Mouse (Mus musculus): ENCODE measurements at regions not wholly inside any gene's neighbourhood (a gene's known extent, or its start where the extent isn't known, plus 50 kb on each side); places are given as distances from the start of the nearest gene placed in this dataset.
"Not testable (repeated sequence)": the region's sequence is repeated elsewhere in the genome, so short reads cannot be mapped to it uniquely, and the experiment has no call there.

GRCm38 (mm10) chr2:147307488-147308386 lies 54.0 kb upstream of the Pax1 start:
- POLR2A ChIA-PET: interaction anchor here in 1 of 4 experiments (0.9 kb wide), 1 partner anchor 9 kb away, joined by 4 read pairs; no protein-coding TSS in a partner anchor
- CTCF ChIA-PET: interaction anchor here (0.5 to 2.3 kb wide), 31 partner anchors 9 to 695 kb away, joined by 3 to 17 read pairs (median 4); partner anchors contain the start of gene Nkx2-2 (in 2 of the 4)

GRCm38 (mm10) chr2:147306728-147307127 lies 55.0 kb upstream of the Pax1 start:
- CTCF ChIA-PET: interaction anchor here (0.6 to 2.3 kb wide), 13 partner anchors 8 to 694 kb away, joined by 3 to 16 read pairs (median 5); partner anchors contain the start of gene Nkx2-2 (in 1 of the 4)

GRCm38 (mm10) chr2:147305262-147305661 lies 56.5 kb upstream of the Pax1 start:
- POLR2A ChIA-PET: no interaction called here
- CTCF ChIA-PET: interaction anchor here (0.5 to 1.2 kb wide), 10 partner anchors 13 to 693 kb away, joined by 3 to 6 read pairs (median 3); partner anchors contain the start of gene Nkx2-2 (in 1 of the 4)

More at GRCm38 (mm10) chr2:147306728-147307127, 55.0 kb upstream of the Pax1 start:
- POLR2A ChIA-PET: interaction anchor here in 1 of 4 experiments (0.7 kb wide), 1 partner anchor 13 kb away, joined by 3 read pairs; no protein-coding TSS in a partner anchor

GRCm38 (mm10) chr2:147300503-147300902 lies 61.2 kb upstream of the Pax1 start:
- ChIA-PET POLR2A (no interaction called here), CTCF (no interaction called here)

GRCm38 (mm10) chr2:147299359-147299758 lies 62.4 kb upstream of the Pax1 start:
- ChIA-PET POLR2A (no interaction called here), CTCF (interaction anchor here in 3 of 4 experiments (0.5 to 2.2 kb wide), 4 partner anchors 9 to 687 kb away, joined by 3 to 16 read pairs (median 9); no protein-coding TSS in a partner anchor)

GRCm38 (mm10) chr2:147298499-147298896 lies 63.2 kb upstream of the Pax1 start:
- CTCF ChIA-PET: interaction anchor here in 3 of 4 experiments (0.5 to 2.2 kb wide), 5 partner anchors 9 to 686 kb away, joined by 3 to 16 read pairs (median 5); no protein-coding TSS in a partner anchor
- POLR2A ChIA-PET: interaction anchor here in 2 of 4 experiments (0.6 to 0.7 kb wide), 2 partner anchors 9 to 1423 kb away, joined by 3 to 4 read pairs; no protein-coding TSS in a partner anchor

GRCm38 (mm10) chr2:147297876-147298498 lies 63.7 kb upstream of the Pax1 start:
- POLR2A ChIA-PET: interaction anchor here in 1 of 4 experiments (0.7 kb wide), 1 partner anchor 1422 kb away, joined by 3 read pairs; no protein-coding TSS in a partner anchor
- CTCF ChIA-PET: interaction anchor here in 2 of 4 experiments (0.7 to 2.2 kb wide), 3 partner anchors 10 to 685 kb away, joined by 5 to 16 read pairs (median 7); no protein-coding TSS in a partner anchor

- CTCF ChIA-PET, POLR2A ChIA-PET: not testable (repeated sequence)
These were observed 66.8 kb upstream of the Pax1 start for GRCm38 (mm10) chr2:147294926-147295325.

- CTCF ChIA-PET: interaction anchor here (0.6 to 2.2 kb wide), 8 partner anchors 14 to 662 kb away, joined by 3 to 5 read pairs (median 4); no protein-coding TSS in a partner anchor
- POLR2A ChIA-PET: interaction anchor here (0.5 to 2.4 kb wide), 27 partner anchors 9 to 1387 kb away, joined by 3 to 17 read pairs (median 3); partner anchors contain the start of genes Xrn2 (in 4 of the 4), Nkx2-2 (in 2 of the 4), Gzf1 (in 1 of the 4) and Ralgapa2 (in 1 of the 4)
These were observed 68.4 kb upstream of the Pax1 start for GRCm38 (mm10) chr2:147293294-147293688.

- ChIA-PET POLR2A (interaction anchor here (0.5 to 2.4 kb wide), 28 partner anchors 9 to 1388 kb away, joined by 3 to 17 read pairs (median 3); partner anchors contain the start of genes Xrn2 (in 4 of the 4), Nkx2-2 (in 2 of the 4), Gzf1 (in 1 of the 4) and Ralgapa2 (in 1 of the 4)), CTCF (interaction anchor here (0.6 to 2.2 kb wide), 11 partner anchors 13 to 680 kb away, joined by 3 to 10 read pairs (median 4); no protein-coding TSS in a partner anchor)
These were observed 69.1 kb upstream of the Pax1 start for GRCm38 (mm10) chr2:147292387-147293293.

GRCm38 (mm10) chr2:147283390-147283789 lies 78.3 kb upstream of the Pax1 start:
- POLR2A ChIA-PET: no interaction called here

GRCm38 (mm10) chr2:147277636-147278035 lies 83.6 kb upstream of the Nkx2-2 start:
- ChIA-PET POLR2A (no interaction called here), CTCF (no interaction called here)

More at GRCm38 (mm10) chr2:147283390-147283789, 78.3 kb upstream of the Pax1 start:
- CTCF ChIA-PET: no interaction called here

GRCm38 (mm10) chr2:147269171-147269570 lies 75.1 kb upstream of the Nkx2-2 start:
- ChIA-PET POLR2A (interaction anchor here in 1 of 4 experiments (1.1 kb wide), 1 partner anchor 256 kb away, joined by 3 read pairs; the partner anchor contains the start of gene Xrn2), CTCF (interaction anchor here in 1 of 4 experiments (1.7 kb wide), 1 partner anchor 12 kb away, joined by 3 read pairs; no protein-coding TSS in a partner anchor)

- ChIA-PET POLR2A (interaction anchor here in 2 of 4 experiments (0.5 to 0.6 kb wide), 2 partner anchors 177 to 442 kb away, joined by 3 to 5 read pairs; no protein-coding TSS in a partner anchor), CTCF (interaction anchor here in 1 of 4 experiments (1.7 kb wide), 1 partner anchor 11 kb away, joined by 3 read pairs; no protein-coding TSS in a partner anchor)
These were observed 73.9 kb upstream of the Nkx2-2 start for GRCm38 (mm10) chr2:147267901-147268300.

- ChIA-PET CTCF (interaction anchor here in 2 of 4 experiments (0.6 to 1.7 kb wide), 2 partner anchors 11 to 26 kb away, joined by 3 read pairs; no protein-coding TSS in a partner anchor), POLR2A (interaction anchor here in 1 of 4 experiments (0.6 kb wide), 1 partner anchor 441 kb away, joined by 3 read pairs; no protein-coding TSS in a partner anchor)
These were observed 73.2 kb upstream of the Nkx2-2 start for GRCm38 (mm10) chr2:147267257-147267656.

GRCm38 (mm10) chr2:147256696-147257095 lies 62.7 kb upstream of the Nkx2-2 start:
- ChIA-PET CTCF (interaction anchor here (0.5 to 1.8 kb wide), 15 partner anchors 9 to 1068 kb away, joined by 3 to 7 read pairs (median 4); partner anchors contain the start of gene Nkx2-2 (in 1 of the 4)), POLR2A (interaction anchor here in 1 of 4 experiments (0.5 kb wide), 1 partner anchor 246 kb away, joined by 5 read pairs; no protein-coding TSS in a partner anchor)

- POLR2A ChIA-PET: interaction anchor here in 1 of 4 experiments (1.0 kb wide), 1 partner anchor 66 kb away, joined by 3 read pairs; no protein-coding TSS in a partner anchor
- CTCF ChIA-PET: interaction anchor here in 1 of 4 experiments (0.5 to 0.7 kb wide), 2 partner anchors 52 to 75 kb away, joined by 3 to 4 read pairs; no protein-coding TSS in a partner anchor
These were observed 60.9 kb upstream of the Nkx2-2 start for GRCm38 (mm10) chr2:147254944-147255343.

Measured in embryonic stem cell, embryonic (primary cell).